Mouse (Mus musculus) forebrain, postnatal 0 days (tissue): ENCODE measurements around the gene Selenok. TPM values are rescaled to one million over a fixed set of nuclear protein-coding genes. Genes with fewer than 3 reads are reported as not detected.

ENCODE experiments used
- ATAC-seq: fragments of 200-750 bp; cut with Nextera tagmentation; 2 replicates; pipeline ENCODE4 v1.8.0; 2017; ENCODE audit warnings: mild to moderate bottlenecking, moderate library complexity
- DNase-seq: peaks from one replicate; pipeline ENCODE4 v3.0.0-alpha.2; 2015
- H3K27ac ChIP-seq: fragments of 300-500 bp; sonication (generic); 2 replicates; pipeline ENCODE4 v1.5.1; 2014; ENCODE audit warnings: low read depth, mild to moderate bottlenecking, antibody characterized with exemption, low read length, moderate library complexity, mixed read lengths
- H3K27me3 ChIP-seq: fragments of 300-500 bp; sonication (generic); 2 replicates; pipeline ENCODE4 v1.6.1; 2014; ENCODE audit warnings: mild to moderate bottlenecking, low read length, mixed read lengths; ENCODE audit not compliant: insufficient read depth
- H3K36me3 ChIP-seq: fragments of 300-500 bp; sonication (generic); 2 replicates; pipeline ENCODE4 v1.6.1; 2014; ENCODE audit warnings: mild to moderate bottlenecking, moderate library complexity; ENCODE audit not compliant: insufficient read depth
- H3K4me1 ChIP-seq: fragments of 300-500 bp; sonication (generic); 2 replicates; pipeline ENCODE4 v1.6.1; 2014; ENCODE audit warnings: antibody characterized with exemption; ENCODE audit not compliant: insufficient read depth
- H3K4me2 ChIP-seq: fragments of 300-500 bp; sonication (generic); 2 replicates; pipeline ENCODE4 v1.6.1; 2014; ENCODE audit warnings: low read depth, mild to moderate bottlenecking, moderate library complexity
- H3K4me3 ChIP-seq: fragments of 300-500 bp; sonication (generic); 2 replicates; pipeline ENCODE4 v1.5.1; 2014; ENCODE audit warnings: low read depth, low read length, mixed read lengths
- H3K9ac ChIP-seq: fragments of 300-500 bp; sonication (generic); 2 replicates; pipeline ENCODE4 v1.6.1; 2014; ENCODE audit warnings: mild to moderate bottlenecking
- H3K9me3 ChIP-seq: fragments of 300-500 bp; sonication (generic); 2 replicates; pipeline ENCODE4 v1.6.1; 2016; ENCODE audit warnings: low read length
- CTCF ChIP-seq: sonication (generic); IDR thresholded peaks from 2 replicates; pipeline ENCODE4 v1.5.1; 2016; ENCODE audit warnings: antibody characterized with exemption, control low read depth, low read depth
- WGBS: fragments of 180-500 bp; shearing (Covaris S2); extraction: QIAGEN DNeasy Blood & Tissue Kit; methylation state at CpG from one replicate; pipeline ENCODE4 v1.1.7; 2014; 5-methylcytosine and 5-hydroxymethylcytosine counted together
- polyA plus RNA-seq: library from polyadenylated mRNA; unstranded; fragments of >200 nt; fragmentation: Nextera tagmentation; extraction: Ambion mirVana; gene quantifications from 2 replicates; pipeline ENCODE4 v1.2.1, GENCODE M21; 2015
- total RNA-seq: library from RNA; depleted of rRNA; stranded (reverse); fragments of >200 nt; gene quantifications from 2 replicates; pipeline ENCODE4 v1.2.3, GENCODE M21; 2014

The Selenok gene
- total and polyA plus RNA-seq, 2 experiments from 2014 or later: 95.6 to 446 TPM

GRCm38 (mm10) chr14:29994976-29995375 lies 26.9 kb downstream of the Selenok start:
- Histone ChIP-seq H3K9ac (no peak overlapping the region), H3K27me3 (no peaks in the 10 kb centered on the region), H3K4me3 (no peak overlapping the region), H3K36me3 (peaks cover 71% of the 10 kb centered on the region), H3K4me1 (no peaks in the 10 kb centered on the region; the same call in 1 of the 2 replicates), H3K4me2 (no peak overlapping the region), H3K9me3 (no peaks in the 10 kb centered on the region), H3K27ac (no peak overlapping the region)
- 93% methylated on average over 4 of the region's 4 CpGs for WGBS
- TF ChIP-seq CTCF: no peak
- no peak for ATAC-seq
- DNase-seq: no peak

- Histone ChIP-seq H3K4me3 (no peak overlapping the region), H3K36me3 (peaks cover 59% of the 10 kb centered on the region), H3K4me1 (no peaks in the 10 kb centered on the region; the same call in 1 of the 2 replicates), H3K4me2 (no peak overlapping the region), H3K9me3 (no peaks in the 10 kb centered on the region), H3K27ac (no peak overlapping the region), H3K9ac (no peak overlapping the region), H3K27me3 (no peaks in the 10 kb centered on the region)
- TF ChIP-seq CTCF: no peak
- ATAC-seq (no peak), DNase-seq (no peak)
- 92% methylated on average over 11 of the region's 11 CpGs for WGBS
These were observed 28.1 kb downstream of the Selenok start for GRCm38 (mm10) chr14:29996000-29996751.

- no peaks in the 10 kb centered on the region for H3K9me3 ChIP-seq
- DNase-seq (no peak), ATAC-seq (no peak)
- no peak overlapping the region for H3K9ac ChIP-seq
- peaks cover 48% of the 10 kb centered on the region for H3K36me3 ChIP-seq
- H3K27me3 ChIP-seq: no peaks in the 10 kb centered on the region
- no peak overlapping the region for H3K4me3 ChIP-seq
- H3K4me2 ChIP-seq: no peak overlapping the region
- H3K4me1 ChIP-seq: no peaks in the 10 kb centered on the region; the same call in 1 of the 2 replicates
- H3K27ac ChIP-seq: no peak overlapping the region
- no peak for TF ChIP-seq CTCF
These were observed 29.2 kb downstream of the Selenok start for GRCm38 (mm10) chr14:29997345-29997744.

- H3K4me2 ChIP-seq: no peak overlapping the region
- H3K9ac ChIP-seq: no peak overlapping the region
- peak; percentile 60 for ATAC-seq
- no peak for TF ChIP-seq CTCF
- no peaks in the 10 kb centered on the region; the same call in 1 of the 2 replicates for H3K4me1 ChIP-seq
- 63% methylated on average over 13 of the region's 13 CpGs for WGBS
- no peak overlapping the region for H3K4me3 ChIP-seq
- no peak overlapping the region for H3K27ac ChIP-seq
- H3K36me3 ChIP-seq: peaks cover 32% of the 10 kb centered on the region
- no peaks in the 10 kb centered on the region for H3K9me3 ChIP-seq
- no peaks in the 10 kb centered on the region for H3K27me3 ChIP-seq
- DNase-seq: peak; percentile 16
These were observed 30.8 kb downstream of the Selenok start for GRCm38 (mm10) chr14:29998747-29999474.

- Histone ChIP-seq H3K4me3 (no peak overlapping the region), H3K27ac (no peak overlapping the region), H3K36me3 (peaks cover 29% of the 10 kb centered on the region), H3K9ac (no peak overlapping the region), H3K9me3 (no peaks in the 10 kb centered on the region), H3K27me3 (no peaks in the 10 kb centered on the region), H3K4me2 (no peak overlapping the region), H3K4me1 (no peaks in the 10 kb centered on the region; the same call in 1 of the 2 replicates)
- WGBS: 92% methylated on average over 3 of the region's 3 CpGs
- DNase-seq (no peak), ATAC-seq (no peak)
- no peak for TF ChIP-seq CTCF
These were observed 31.3 kb downstream of the Selenok start for GRCm38 (mm10) chr14:29999475-29999811.

GRCm38 (mm10) chr14:30008733-30009575 lies 40.8 kb downstream of the Selenok start, which contains the start of the genes Il17rb and Chdh:
Il17rb (minus strand) TSS chr14:30008896.
Chdh (plus strand) TSS chr14:30009023.
- 11% methylated on average over 54 of the region's 54 CpGs for WGBS
- peak within 1 kb of the TSS; percentile 89 for H3K4me2 ChIP-seq
- ATAC-seq (peak; percentile 61), DNase-seq (peak; percentile 42)
- H3K4me3 ChIP-seq: peak within 1 kb of the TSS; percentile 43
- H3K27me3 ChIP-seq: no peaks in the 10 kb centered on the region
- no peaks in the 10 kb centered on the region for H3K36me3 ChIP-seq
- no peak within 1 kb of the TSS for H3K27ac ChIP-seq
- H3K9ac ChIP-seq: peak within 1 kb of the TSS; percentile 53
- no peak for TF ChIP-seq CTCF
- peaks cover 11% of the 10 kb centered on the region for H3K4me1 ChIP-seq
- H3K9me3 ChIP-seq: no peaks in the 10 kb centered on the region
